Mouse (Mus musculus): ENCODE results near the gene Atp8b5. TPM values are rescaled to one million over a fixed set of nuclear protein-coding genes. Genes with fewer than 3 reads are reported as not detected.

Atp8b5 gene
- total RNA-seq (2021), result not detected
- long read RNA-seq, experiment 1, result 0 reads
- long read RNA-seq, experiment 2, result 0 reads

- peak; percentile 81 for DNase-seq (ENCODE audit: low spot score)
Observed at GRCm38 (mm10) chr4:43266623-43267322, at the start of gene Atp8b5. Gene Atp8b5 (plus strand): TSS chr4:43267159.

- no peak for DNase-seq (ENCODE audit: low spot score)
Observed at GRCm38 (mm10) chr4:43217997-43218396, 49.0 kb upstream of the Atp8b5 start.

- no peak for DNase-seq (ENCODE audit: low spot score)
Observed at GRCm38 (mm10) chr4:43231821-43232220, 35.1 kb upstream of the Atp8b5 start.

- DNase-seq (ENCODE audit: low spot score), result no peak
Observed at GRCm38 (mm10) chr4:43232985-43233384, 34.0 kb upstream of the Atp8b5 start.

GRCm38 (mm10) chr4:43233489-43233888, 33.5 kb upstream of the Atp8b5 start:
- no peak for DNase-seq (ENCODE audit: low spot score)

- DNase-seq (ENCODE audit: low spot score), result no peak
Observed at GRCm38 (mm10) chr4:43236898-43237297, 30.1 kb upstream of the Atp8b5 start.

GRCm38 (mm10) chr4:43240716-43241115, 26.2 kb upstream of the Atp8b5 start:
- no peak for DNase-seq (ENCODE audit: low spot score)

- DNase-seq (ENCODE audit: low spot score), result no peak
Observed at GRCm38 (mm10) chr4:43244022-43244421, 22.9 kb upstream of the Atp8b5 start.

- no peak for DNase-seq (ENCODE audit: low spot score)
Observed at GRCm38 (mm10) chr4:43245776-43246175, 21.2 kb upstream of the Atp8b5 start.

GRCm38 (mm10) chr4:43248026-43248425, 18.9 kb upstream of the Atp8b5 start:
- DNase-seq (ENCODE audit: low spot score), result no peak

- no peak for DNase-seq (ENCODE audit: low spot score)
Observed at GRCm38 (mm10) chr4:43248909-43249308, 18.1 kb upstream of the Atp8b5 start.

GRCm38 (mm10) chr4:43251269-43251668, 15.7 kb upstream of the Atp8b5 start:
- no peak for DNase-seq (ENCODE audit: low spot score)

GRCm38 (mm10) chr4:43257040-43257439, 9.9 kb upstream of the Atp8b5 start:
- no peak for DNase-seq (ENCODE audit: low spot score)

- DNase-seq (ENCODE audit: low spot score), result no peak
Observed at GRCm38 (mm10) chr4:43258556-43258955, 8.4 kb upstream of the Atp8b5 start.

- DNase-seq (ENCODE audit: low spot score), result no peak
Observed at GRCm38 (mm10) chr4:43259435-43259834, 7.5 kb upstream of the Atp8b5 start.

GRCm38 (mm10) chr4:43260096-43260495, 6.9 kb upstream of the Atp8b5 start:
- no peak for DNase-seq (ENCODE audit: low spot score)

- no peak for DNase-seq (ENCODE audit: low spot score)
Observed at GRCm38 (mm10) chr4:43262821-43263220, 4.1 kb upstream of the Atp8b5 start.

GRCm38 (mm10) chr4:43266146-43266545, 813 bp upstream of the Atp8b5 start:
- DNase-seq (ENCODE audit: low spot score), result no peak

GRCm38 (mm10) chr4:43267323-43267658, 332 bp downstream of the Atp8b5 start:
- no peak for DNase-seq (ENCODE audit: low spot score)

GRCm38 (mm10) chr4:43285476-43285875, 18.5 kb downstream of the Atp8b5 start:
- DNase-seq (ENCODE audit: low spot score), result no peak

GRCm38 (mm10) chr4:43287305-43287704, 20.3 kb downstream of the Atp8b5 start:
- DNase-seq (ENCODE audit: low spot score), result no peak

GRCm38 (mm10) chr4:43294001-43294400, 27.0 kb downstream of the Atp8b5 start:
- no peak for DNase-seq (ENCODE audit: low spot score)

GRCm38 (mm10) chr4:43309696-43310338, 42.9 kb downstream of the Atp8b5 start:
- no peak for DNase-seq (ENCODE audit: low spot score)
